Mouse (Mus musculus): ENCODE results near the gene Gm20914. TPM values are rescaled to one million over a fixed set of nuclear protein-coding genes. Genes with fewer than 3 reads are reported as not detected.
"Not testable (repeated sequence)": the region's sequence is repeated elsewhere in the genome, so short reads cannot be mapped to it uniquely, and the experiment has no call there.

The Gm20914 gene
- total RNA-seq (2021) = not detected
- long read RNA-seq, experiment 1 = 0 reads
- long read RNA-seq, experiment 2 = 0 reads

DNA sequence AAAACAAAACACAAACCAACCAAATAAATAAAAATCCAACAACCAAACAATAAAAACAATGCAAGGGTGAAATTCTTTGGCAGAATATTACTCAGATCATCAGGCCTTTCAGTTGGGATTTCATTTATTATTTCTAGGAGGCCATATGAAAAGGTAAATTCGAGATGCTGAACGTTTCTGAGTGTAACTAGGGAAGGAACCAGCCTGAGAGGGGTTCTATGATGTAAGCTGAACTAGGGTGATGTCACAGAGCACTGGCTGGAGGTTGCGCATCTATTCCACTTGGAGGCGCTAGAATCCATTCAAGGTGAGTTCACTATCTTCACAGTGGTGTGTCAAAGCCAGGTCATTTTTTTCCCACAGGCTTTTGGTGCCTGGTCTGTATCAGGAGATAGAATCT, at the start of gene Gm20914:
Gm20914 (plus strand) TSS at position 301 of the 400 bp plus-strand sequence.
- DNase-seq; intact Hi-C loops (cut with DNase I): not testable (repeated sequence)

Other genes starting within 250 kb of the Gm20914 start
- gene Gm21854, start 69.0 kb upstream of the Gm20914 start, total RNA-seq (2021) = not detected
- not detected for gene Gm28171, start 67.4 kb downstream of the Gm20914 start, total RNA-seq (2021)
- gene Gm21778, start 216.5 kb downstream of the Gm20914 start, total RNA-seq (2021) = not detected